Mouse (Mus musculus) right cerebral cortex, adult 18-20 months (tissue): ENCODE measurements around the gene Minpp1.
"Not testable (repeated sequence)": the region's sequence is repeated elsewhere in the genome, so short reads cannot be mapped to it uniquely, and the experiment has no call there.

ENCODE experiments used
- DNase-seq: peaks from one replicate; pipeline ENCODE4 v3.0.0; 2022; ENCODE audit warnings: mixed read lengths

Minpp1 gene

DNA sequence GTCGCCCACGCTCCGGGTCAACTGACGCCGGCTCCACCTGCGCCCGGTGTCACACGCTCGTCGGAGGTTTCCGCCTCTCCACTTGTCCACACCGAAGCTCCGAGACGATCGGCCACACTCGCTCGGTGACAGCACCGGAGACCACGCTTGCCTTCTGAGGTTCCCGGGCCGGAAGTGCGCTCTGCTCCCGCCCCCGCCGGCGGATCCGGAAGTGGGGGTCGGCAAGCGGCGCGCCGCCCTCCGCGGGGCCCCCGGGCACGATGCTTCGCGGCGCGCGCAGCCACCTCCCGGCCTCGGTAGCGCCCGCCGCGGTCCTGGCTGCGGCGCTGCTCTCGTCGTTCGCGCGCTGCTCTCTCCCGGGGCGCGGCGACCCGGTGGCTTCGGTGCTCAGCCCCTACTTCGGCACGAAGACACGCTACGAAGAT lies at the start of gene Minpp1:
Gene Minpp1 (plus strand): TSS at position 89 of the 425 bp plus-strand sequence.
- peak; percentile 90 for DNase-seq

DNA sequence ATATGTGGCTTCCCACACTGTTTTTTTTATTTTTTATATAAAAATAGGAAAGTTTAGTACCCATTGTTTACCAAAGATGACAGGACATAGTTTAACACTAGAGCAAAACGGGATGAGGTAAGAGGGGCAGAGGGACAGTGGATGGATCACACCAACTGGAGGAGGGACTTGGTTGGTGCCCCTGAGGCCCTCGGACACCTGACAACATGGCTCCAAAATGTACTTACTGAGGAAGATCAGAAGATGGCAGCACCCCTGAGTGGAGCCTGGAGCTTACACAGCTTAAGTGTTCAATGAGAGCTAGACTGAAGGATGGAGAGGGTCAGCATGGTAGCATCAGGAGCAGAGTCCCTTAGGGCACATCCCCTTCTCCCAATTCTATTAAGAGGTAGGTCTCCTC lies 46.2 kb upstream of the Minpp1 start:
- no peak for DNase-seq

DNA sequence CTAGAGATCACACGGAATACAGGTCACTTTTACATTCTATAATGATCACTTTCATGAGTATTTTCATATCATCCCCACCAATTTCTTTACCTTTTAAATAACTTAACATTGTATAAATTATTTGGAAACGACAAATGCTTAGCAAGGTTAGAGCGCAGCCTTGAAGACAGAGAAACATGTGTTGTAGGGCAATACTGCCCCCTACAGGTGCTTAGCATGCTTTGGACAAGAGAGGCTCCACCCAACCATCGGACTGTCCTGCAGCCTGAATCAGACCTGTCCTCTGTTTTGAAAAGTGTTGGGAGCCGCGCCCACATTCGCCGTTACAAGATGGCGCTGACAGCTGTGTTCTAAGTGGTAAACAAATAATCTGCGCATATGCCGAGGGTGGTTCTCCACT lies 44.0 kb upstream of the Minpp1 start:
- no peak for DNase-seq

DNA sequence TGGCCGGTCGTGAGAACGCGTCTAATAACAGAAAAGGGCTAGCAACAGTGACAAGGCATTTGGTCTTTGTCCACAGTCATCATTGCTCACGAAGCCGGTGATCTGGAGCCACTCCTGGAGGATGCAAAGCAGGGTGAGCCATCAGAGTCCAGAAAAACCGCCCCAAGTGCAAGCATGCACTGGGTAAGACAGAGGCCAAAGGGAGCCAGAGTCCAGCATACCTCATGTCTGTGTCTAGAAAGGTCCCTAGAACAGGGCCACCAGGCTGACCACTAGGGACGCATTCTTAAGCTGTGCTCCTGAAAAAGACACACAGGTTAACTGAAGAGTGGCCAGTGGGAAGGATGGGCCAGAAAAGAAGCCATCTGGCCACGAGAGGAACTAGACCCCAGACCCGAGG lies 36.6 kb upstream of the Minpp1 start:
- no peak for DNase-seq

DNA sequence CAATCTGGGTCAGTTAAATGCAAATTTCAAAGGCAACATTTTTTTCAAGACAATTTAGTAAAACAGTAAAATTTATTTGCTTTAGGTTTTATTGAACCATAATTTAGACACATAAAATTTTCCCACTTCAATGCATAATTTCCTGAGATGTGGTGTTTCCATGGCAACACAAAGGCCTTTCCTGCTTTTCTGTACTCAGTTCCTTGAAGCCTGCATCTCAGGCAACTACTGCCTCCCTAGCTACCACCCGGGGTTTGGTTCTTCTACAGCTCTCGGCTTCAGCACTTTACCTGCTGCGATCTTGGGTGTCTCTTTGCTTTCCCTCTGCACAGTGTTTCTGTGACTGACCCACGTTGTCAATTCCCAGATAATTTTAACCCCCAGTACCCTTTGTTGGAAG lies 33.3 kb upstream of the Minpp1 start:
- peak; percentile 42 for DNase-seq

DNA sequence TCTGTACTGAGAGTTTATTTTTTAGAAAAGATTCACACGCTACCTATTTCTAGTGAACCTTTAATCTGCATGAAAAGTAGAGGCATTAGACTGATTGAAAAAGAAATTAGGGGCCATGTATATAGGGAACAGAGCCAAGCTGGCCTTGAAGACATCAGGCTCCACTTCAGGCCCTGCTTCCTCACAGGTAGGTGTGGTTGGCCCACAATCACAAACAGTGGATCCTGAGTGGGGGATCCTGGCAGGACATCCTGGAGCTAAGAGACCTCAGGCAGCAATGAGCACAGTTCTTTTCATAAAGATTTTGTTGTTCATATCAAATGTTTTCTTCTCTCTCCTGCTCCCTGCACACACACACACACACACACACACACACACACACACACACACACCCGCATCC lies 28.8 kb upstream of the Minpp1 start:
- no peak for DNase-seq

DNA sequence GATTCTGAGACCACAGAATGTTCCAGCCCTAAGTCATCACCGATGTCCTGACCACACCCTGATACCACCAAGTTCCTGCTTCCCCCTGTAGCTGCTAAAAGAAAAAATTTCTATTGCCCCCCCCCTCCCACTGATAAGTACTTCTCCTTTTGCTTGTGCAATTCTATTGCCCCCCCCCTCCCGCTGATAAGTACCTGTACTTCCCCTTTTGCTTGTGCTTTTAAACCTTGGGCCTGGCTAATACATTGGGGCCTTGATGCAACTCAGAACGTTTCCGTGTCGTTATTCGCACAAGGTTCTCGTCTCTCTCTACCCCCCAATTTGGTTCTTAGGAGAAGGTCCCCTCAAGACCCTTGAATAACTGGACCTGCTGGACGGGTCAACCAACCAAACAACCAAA lies 27.9 kb upstream of the Minpp1 start:
- DNase-seq, result not testable (repeated sequence)

DNA sequence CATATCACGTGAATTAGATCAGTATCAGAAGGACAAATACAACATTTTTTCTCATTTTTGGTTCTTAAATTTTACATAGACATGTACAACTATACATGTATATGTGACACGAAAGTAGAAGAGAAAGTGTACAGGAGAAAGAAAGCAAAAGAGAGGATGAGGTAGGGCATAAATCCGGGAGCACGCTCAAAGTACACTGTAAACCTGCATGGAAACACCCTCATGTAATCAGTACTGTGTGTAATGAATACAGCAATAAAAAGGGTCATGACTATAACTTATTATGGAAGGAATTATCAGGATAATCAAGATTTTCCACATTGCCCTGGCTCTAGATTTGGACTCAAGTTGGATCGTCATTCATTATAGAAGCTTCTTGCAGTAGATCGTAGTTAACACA lies 22.5 kb upstream of the Minpp1 start:
- no peak for DNase-seq

DNA sequence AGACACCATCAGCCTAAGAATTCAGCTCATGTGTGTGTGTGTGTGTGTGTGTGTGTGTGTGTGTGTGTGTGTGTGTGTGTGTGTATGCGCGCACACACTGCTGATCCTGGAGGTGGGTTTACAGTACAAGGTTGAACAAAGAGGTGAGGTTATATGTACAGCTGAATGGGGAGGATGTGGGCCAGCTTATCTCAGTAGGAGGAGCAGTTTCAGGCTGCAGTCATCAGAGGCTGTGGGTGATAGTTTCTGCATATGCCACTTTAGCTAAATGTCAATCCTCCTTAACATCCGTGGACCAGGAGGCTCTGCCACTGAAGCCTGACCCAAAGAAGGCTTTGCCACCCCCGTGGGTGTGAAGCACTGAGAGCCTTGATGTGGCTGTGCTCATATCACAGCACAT lies 20.3 kb upstream of the Minpp1 start:
- no peak for DNase-seq

DNA sequence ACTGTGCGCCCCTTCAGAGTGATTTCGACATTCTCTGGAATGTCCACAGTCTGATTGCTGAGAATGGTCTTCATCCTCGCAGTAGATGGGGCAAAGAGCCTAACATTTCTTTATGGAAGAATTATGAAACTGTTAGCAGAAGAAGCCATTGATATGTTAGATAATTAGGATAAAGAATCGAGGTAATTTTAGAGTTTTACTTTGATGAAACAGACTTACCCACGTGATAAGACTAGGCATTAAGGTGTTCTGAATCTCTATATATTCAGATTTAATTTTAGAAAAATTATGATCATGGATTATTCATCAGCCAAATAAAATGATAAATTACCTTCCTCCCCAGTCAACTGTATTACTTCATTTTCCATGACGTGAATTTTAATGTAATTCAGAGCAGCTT lies 19.1 kb upstream of the Minpp1 start, which contains the start of gene Rpl9-ps6:
Gene Rpl9-ps6 (minus strand): TSS at position 101 of the 400 bp plus-strand sequence.
- no peak for DNase-seq

DNA sequence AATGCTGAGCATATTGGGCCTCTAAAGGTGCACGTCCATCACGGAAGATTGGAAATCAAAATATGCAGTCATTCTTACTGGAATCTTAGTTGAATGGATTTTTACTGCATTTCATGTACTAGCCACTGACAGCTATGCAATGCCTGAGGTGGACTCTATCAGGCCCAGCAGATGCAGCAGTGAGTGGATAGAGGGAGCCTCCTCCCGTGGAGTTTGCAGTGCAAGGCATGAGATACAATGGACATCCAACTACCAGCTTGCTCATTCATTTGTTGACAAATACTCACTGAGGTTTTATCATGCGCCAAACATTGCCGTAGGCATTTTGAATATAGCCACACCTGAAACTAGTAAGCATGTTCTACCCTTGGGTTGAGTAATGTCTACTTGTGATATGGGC lies 18.2 kb upstream of the Minpp1 start:
- no peak for DNase-seq

DNA sequence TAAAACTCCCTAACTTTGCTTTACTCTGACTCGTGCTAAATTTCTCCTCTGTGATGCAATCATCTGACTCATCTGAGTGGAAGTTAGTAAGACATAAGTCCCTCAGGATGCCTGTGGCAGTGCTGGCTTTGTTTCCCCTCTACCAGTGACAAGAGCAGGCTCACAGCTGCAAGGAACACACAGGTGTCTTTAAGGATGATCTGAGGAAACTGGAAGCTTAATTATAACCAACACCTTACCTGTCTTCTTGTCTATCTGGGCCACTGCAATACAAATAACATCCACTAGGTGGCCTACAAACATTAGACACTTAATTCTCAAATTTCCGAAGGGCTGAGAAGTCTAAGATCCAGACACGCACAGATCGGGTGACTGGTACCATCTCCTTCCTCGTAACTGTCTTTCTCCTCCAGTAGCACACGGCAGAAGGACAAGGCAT lies 15.5 kb upstream of the Minpp1 start:
- peak; percentile 43 for DNase-seq

DNA sequence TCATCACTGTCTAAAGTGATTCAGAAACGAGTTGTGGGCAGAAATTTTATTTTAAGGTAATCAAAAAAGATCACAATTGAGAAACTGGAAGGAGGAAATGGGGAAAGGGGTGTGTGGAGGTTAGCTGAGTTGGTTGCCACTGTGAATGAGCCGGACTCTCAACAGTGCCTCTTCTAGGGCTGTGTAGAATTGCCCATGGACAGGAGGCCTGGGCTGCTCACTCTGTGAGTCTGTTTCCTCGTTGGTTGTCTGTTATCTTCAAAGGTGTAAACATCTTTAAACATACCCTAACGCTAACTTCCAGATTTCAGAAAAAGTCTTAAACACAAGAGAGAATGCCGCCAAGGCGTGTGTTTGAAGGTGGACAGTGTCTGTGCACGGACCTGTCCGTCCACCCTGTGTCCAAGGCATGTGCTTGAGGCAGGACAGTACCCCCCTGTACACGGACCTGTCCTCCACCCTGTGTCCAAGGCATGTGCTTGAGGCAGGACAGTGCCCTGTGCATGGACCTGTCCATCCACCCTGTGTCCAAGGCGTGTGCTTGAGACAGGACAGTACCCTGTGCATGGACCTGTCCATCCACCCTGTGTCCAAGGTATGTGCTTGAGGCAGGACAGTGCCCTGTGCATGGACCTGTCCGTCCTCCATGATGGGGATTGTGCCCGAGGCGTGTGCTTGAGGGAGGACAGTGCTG lies 14.9 kb upstream of the Minpp1 start:
- no peak for DNase-seq

DNA sequence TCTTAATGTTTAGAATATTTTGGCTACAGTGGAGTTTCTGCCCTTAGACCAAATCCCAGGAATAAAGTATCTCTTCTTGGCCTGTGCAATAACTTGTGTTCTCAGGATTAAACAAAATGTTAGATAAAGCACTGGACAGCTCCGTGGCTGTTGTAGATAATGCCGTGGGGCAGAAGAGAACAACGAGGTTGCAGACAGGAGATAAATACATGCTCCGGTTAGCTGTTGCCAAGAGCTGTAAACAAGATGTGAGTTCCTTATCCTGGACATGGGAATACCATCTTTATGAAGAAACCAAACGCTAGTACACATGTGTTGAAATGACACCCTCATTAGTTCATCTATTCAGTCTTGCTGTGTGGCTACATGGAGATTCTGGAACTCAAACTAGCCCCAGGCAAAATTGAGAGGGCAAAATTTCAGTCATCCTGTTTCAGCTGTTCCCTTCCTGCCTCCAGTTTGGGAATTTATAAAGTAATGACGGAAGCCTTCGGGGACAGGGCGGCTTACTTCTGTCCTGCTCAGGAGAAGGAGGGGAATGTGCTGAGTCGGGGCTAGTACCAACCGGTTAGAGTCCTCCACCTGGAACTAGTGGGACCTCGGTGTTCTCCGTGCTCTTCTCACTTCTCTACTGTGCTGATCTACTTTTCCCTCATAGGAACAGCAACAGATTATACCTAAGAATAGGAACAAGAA lies 9.4 kb upstream of the Minpp1 start:
- no peak for DNase-seq

DNA sequence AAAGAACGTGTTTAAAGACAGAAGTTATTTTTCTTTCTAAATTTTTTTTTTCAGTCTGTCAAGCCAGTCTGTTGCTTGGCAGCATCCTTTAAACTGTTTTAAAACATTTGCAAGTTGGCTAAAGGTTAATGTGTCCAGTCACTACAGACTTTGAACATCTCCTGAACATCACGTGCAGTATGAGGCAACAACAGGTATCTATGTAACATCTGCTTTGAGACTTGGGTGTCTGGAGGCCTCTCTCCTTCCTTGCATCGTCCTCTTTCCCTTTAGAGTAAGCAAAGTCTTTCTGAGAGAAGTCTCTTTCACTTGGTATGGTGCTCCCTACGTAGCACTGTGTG lies 8.9 kb upstream of the Minpp1 start:
- no peak for DNase-seq

DNA sequence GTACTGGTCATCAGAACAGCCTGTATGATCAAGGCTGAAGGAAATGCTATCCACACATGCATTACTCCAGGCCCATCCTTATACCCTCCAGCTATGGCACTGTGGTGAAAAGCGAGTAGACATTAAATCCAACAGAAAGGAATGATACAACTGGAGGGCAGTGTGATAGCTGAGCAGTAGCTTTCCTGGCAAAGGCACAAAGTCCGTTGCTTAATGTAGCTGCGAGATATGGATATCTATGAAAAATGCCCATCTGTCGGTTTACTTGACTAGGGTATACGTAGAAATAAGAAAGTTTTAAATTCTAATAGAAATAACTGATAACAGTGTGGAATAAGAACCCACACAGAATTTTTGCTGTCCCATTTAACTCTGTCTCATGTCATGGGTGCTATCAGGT lies 5.3 kb upstream of the Minpp1 start:
- no peak for DNase-seq

DNA sequence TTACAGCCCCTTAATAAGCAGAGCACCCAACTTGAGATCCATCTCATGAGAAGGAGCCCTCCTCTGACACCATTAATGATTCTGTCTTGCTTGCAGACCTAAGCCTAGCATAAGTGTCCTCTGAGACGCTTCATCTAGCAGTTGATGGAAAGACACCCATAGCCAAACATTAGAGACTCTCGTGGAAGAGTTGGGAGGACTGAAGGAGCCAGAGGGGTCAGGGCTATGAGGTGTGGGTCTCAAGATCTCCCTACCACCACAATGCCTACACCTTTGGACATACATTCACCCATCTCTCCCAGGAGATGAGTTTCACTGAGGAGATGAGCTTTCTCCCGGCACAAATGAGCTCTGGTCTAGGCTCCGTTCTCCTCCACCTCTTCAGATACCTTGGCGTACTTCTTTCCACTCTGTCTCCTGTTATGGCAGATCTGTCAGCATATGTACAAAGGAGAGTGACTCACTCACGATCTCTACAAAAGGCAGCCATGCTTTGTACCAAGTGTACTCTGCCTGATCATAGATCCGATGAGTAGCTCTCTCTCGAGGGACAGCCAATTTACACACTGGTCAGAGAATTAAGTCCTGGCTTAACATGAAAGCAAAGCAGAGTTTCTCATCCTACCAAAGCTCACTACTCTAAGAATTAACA lies 4.7 kb upstream of the Minpp1 start:
- DNase-seq, result no peak

DNA sequence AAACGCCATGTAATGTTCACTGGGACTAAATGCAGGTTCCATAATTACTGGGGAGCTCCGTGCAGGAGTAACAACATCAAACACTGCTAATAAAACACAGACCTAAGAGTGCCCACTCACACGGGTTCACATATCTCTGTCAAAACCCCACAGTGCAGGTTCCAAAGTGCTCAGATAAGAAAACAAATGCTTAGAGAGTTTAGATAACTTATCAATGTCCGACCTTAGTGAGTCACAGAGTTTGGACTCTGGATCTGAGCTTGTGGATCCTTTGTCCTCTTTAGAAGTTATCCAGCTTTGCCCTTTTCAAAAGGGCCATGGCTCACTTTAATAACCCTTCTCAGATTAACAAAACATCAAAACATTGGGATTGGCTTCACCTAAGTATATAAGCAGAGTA lies 4.1 kb upstream of the Minpp1 start:
- DNase-seq, result no peak

DNA sequence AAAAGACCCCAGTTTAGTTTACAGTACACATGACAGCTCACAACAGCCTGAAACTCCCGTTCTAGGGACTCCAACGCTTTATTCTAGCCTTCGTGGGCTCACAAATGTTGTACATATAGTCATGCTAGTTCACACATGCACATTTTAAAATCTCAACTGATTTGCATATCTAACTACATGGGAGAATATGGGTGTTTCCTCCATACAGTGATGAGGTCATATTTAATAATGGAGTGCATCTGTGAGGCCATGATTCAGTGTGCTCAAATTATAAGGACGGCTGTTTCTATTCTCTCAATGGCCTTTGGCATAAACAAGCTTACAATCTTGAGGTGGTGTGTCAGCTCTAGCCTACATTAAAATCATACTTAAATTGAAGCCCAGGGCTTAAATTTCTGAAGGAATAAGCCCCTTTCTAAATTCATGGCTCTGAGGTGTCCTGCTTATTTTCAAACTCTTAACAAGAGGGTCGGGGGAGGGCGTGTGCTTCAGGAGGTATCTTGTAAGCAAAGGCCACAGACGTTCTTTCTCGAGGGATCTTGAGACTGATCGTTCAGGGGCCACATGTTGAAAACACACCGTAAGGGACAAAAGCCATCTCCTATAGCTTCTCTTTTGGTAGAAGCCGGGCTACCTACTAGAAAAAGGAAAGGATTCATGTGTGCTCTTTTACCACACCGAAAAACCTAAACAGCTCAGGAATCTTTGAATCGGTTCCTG lies 468 bp upstream of the Minpp1 start:
- DNase-seq, result no peak

DNA sequence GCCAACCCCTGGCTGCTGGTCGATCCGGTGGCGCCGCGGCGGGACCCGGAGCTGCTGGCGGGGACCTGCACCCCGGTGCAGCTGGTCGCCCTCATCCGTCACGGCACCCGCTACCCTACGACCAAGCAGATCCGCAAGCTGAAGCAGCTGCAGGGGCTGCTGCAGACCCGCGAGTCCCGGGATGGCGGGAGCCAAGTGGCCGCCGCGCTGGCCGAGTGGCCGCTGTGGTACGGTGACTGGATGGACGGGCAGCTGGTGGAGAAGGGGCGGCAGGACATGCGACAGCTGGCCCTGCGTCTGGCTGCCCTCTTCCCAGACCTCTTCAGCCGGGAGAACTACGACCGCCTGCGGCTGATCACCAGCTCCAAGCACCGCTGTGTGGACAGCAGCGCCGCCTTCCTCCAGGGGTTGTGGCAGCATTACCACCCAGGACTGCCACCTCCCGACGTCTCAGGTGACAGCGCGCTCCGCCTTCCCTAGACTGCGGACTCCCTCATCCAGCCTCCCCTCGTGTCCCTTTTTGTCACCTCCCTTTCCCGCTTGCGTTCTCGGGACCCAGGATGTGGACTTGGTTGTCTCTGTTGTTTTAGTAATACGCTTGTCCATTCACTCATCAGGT lies 646 bp downstream of the Minpp1 start:
- peak; percentile 79 for DNase-seq

DNA sequence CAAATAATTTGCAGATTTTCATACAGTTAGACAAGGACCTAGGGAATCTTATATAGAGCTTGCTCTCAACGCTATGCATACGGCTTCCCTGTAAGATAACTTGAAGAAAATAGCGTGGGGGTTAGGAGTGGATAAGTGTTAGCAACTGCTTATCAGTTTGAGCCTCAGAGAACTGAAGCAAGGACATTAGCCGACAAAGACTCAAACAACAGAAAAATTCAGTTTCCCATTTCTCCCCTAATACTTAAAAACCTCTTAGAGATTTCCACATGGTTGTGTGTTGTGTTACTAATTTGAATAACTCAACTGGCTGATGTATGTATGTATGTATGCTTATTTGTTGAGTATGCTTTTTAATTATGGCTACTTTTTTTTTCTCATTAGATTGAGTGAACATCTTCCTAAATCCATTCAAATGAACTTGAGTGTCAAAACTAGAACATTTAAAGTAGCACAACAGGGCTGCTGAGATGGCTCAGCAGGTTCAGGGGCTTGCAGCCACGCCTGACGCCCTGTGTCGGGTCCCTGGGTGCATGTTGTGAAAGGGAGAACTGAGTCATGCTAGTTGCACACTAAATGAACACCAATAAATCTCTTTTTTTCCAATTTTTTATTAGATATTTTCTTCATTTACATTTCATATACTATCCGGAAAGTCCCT lies 2.2 kb downstream of the Minpp1 start:
- DNase-seq, result no peak

DNA sequence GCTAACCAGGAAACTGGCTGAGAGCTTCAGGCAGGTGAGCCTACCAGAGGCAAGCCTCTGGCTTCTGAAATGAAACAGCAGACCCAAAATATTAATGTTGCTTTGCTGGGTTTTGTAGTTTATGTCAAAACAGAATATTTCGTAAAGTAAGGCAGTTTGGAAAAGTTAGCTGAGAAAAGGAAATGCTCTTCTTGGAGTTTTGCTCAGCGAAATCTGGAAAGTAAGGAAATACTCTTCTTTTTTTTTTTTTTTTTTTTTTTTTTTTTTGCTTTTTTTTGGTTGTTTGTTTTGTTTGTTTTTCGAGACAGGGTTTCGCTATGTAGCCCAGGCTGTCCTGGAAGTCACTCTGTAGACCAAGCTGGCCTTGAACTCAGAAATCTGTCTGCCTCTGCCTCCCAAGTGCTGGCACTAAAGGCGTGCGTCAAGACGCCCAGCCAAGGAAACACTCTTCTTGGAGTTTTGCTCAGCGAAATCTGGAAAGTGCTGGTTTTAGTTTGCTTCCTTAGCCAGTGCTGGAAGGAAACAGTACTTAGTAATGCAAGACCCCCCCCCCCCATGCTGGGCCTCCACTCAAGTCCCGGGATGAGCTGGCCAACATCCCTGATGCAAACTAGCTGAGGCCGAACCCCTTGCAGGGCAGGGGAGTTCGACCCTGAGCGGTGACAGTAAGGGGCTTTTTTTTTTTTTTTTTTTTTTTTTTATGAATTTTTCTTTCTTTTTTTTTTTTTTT lies 3.8 kb downstream of the Minpp1 start:
- no peak for DNase-seq
